Mouse (Mus musculus) forebrain, embryonic 16.5 days (tissue): ENCODE measurements at regions not wholly inside any gene's neighbourhood (a gene's known extent, or its start where the extent isn't known, plus 50 kb on each side); places are given as distances from the start of the nearest gene placed in this dataset.
A peak's percentile ranks its signal among the peaks of the same experiment; 100 is the strongest.
"Not testable (repeated sequence)": the region's sequence is repeated elsewhere in the genome, so short reads cannot be mapped to it uniquely, and the experiment has no call there.

Experiments
- ATAC-seq: fragments of 200-750 bp; cut with Nextera tagmentation; 2 replicates; pipeline ENCODE4 v1.8.0; 2017; ENCODE audit warnings: mild to moderate bottlenecking, moderate library complexity
- H3K27ac ChIP-seq: fragments of 300-500 bp; sonication (generic); 2 replicates; pipeline ENCODE4 v1.5.1; 2014; ENCODE audit warnings: low read length, control low read depth
- H3K27me3 ChIP-seq: fragments of 300-500 bp; sonication (generic); replicated peaks from 2 replicates; pipeline ENCODE4 v1.6.1; 2014; ENCODE audit warnings: low read length; ENCODE audit not compliant: control insufficient read depth, insufficient read depth
- H3K36me3 ChIP-seq: fragments of 300-500 bp; sonication (generic); 2 replicates; pipeline ENCODE4 v1.6.1; 2014; ENCODE audit not compliant: control insufficient read depth, insufficient read depth
- H3K4me1 ChIP-seq: fragments of 300-500 bp; sonication (generic); replicated peaks from 2 replicates; pipeline ENCODE4 v1.6.1; 2014; ENCODE audit warnings: low read length; ENCODE audit not compliant: control insufficient read depth, insufficient read depth
- H3K4me2 ChIP-seq: fragments of 300-500 bp; sonication (generic); 2 replicates; pipeline ENCODE4 v1.6.1; 2014; ENCODE audit warnings: mild to moderate bottlenecking, low read length, control low read depth
- H3K4me3 ChIP-seq: fragments of 300-500 bp; sonication (generic); replicated peaks from 2 replicates; pipeline ENCODE4 v1.5.1; 2014; ENCODE audit warnings: mild to moderate bottlenecking, low read length, control low read depth
- H3K9ac ChIP-seq: fragments of 300-500 bp; sonication (generic); replicated peaks from 2 replicates; pipeline ENCODE4 v1.6.1; 2014; ENCODE audit warnings: low read depth, low read length, control low read depth
- H3K9me3 ChIP-seq: fragments of 300-500 bp; sonication (generic); 2 replicates; pipeline ENCODE4 v1.6.1; 2016; ENCODE audit warnings: low read length; ENCODE audit not compliant: control insufficient read depth
- WGBS: fragments of 180-500 bp; shearing (Covaris S2); extraction: QIAGEN DNeasy Blood & Tissue Kit; methylation state at CpG from one replicate; pipeline ENCODE4 v1.1.7; 2014; 5-methylcytosine and 5-hydroxymethylcytosine counted together

DNA sequence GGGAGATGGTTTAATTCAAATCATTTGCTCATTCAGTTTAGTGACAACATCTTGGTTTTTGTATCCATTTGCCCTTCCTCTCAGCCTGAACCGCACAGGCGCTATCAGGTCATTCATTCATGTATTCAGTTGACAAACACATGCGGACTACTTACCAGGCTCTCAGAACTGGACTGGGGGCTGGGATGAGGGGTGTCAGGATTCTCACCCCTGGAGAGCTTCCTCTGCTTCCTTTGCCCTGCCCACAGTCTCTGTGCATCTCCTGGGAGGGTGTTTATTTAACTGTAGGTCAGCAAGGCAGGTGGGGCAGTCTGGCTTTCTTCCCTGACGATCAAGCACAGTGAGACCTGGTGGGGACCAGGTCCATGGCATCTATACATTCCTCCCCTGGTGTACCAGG is 123.6 kb upstream of the Slc1a3 start:
- 0 out of 2 replicates have a peak, but pooled peaks cover 5% of the 10 kb centered on the region for H3K4me1 ChIP-seq
- H3K4me2 ChIP-seq: no peak overlapping the region
- no peak overlapping the region for H3K9ac ChIP-seq
- 83% methylated on average over 4 of the region's 4 CpGs for WGBS
- H3K27ac ChIP-seq: no peak overlapping the region
- H3K27me3 ChIP-seq: no peaks in the 10 kb centered on the region
- ATAC-seq: no peak
- H3K4me3 ChIP-seq: no peak overlapping the region
- no peaks in the 10 kb centered on the region for H3K9me3 ChIP-seq
- H3K36me3 ChIP-seq: no peaks in the 10 kb centered on the region

GRCm38 (mm10) chr15:8832970-8833369 is 122.4 kb upstream of the Slc1a3 start:
- no peaks in the 10 kb centered on the region for H3K9me3 ChIP-seq
- no peak overlapping the region for H3K9ac ChIP-seq
- no peak for ATAC-seq
- H3K4me3 ChIP-seq: no peak overlapping the region
- H3K4me1 ChIP-seq: 0 out of 2 replicates have a peak, but pooled peaks cover 5% of the 10 kb centered on the region
- no peak overlapping the region for H3K4me2 ChIP-seq
- 38% methylated on average over 1 of the region's 1 CpGs for WGBS
- H3K36me3 ChIP-seq: no peaks in the 10 kb centered on the region
- H3K27me3 ChIP-seq: no peaks in the 10 kb centered on the region
- no peak overlapping the region for H3K27ac ChIP-seq

DNA sequence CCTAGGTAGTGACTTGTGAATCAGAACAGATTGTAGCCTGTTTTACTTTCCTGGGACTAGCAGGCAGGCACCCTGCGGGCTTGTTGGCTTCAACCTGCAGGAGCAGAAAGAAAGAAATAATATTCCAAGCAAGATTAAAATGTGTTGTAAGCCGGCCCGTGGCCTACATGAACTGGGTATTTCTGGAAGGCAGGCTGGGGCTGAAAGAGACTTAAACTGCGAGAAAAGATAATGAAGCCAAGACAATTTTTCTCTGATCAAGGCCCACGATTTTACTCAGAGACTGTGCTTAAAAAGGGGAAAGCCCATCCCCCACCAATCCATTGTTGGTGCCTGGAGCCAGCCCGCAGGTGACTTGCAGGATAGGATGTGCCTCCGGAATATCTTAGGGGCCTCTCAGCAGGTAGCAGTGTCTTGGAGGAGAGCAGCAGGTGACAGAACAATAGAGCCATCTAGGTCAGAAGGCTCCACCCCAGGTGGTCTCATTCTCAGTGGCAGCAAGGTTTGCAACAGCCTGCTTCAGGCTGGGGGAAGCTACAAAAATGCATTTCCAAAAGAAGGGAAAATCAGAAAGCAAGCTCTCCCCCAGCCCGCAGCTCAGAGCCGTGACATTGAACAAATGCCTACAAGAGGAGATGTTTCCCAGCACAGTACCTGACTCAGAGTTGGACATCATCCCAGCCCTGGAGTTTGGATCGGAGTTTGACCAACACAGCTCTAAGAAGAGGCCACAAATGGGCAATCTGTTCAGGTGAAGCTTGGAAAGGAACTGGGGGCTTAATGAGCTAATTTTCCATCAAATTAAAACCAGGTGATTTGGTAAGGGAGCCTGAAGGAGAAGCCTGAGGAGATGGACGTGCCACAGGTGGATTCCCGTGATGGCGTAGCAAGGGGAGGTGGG is 121.4 kb upstream of the Slc1a3 start:
- 0 out of 2 replicates have a peak, but pooled peaks cover 5% of the 10 kb centered on the region for H3K4me1 ChIP-seq
- H3K9me3 ChIP-seq: no peaks in the 10 kb centered on the region
- H3K4me3 ChIP-seq: no peak overlapping the region
- H3K9ac ChIP-seq: no peak overlapping the region
- H3K4me2 ChIP-seq: no peak overlapping the region
- H3K27me3 ChIP-seq: no peaks in the 10 kb centered on the region
- H3K36me3 ChIP-seq: no peaks in the 10 kb centered on the region
- no peak overlapping the region for H3K27ac ChIP-seq
- no peak for ATAC-seq
- 27% methylated on average over 13 of the region's 13 CpGs for WGBS

GRCm38 (mm10) chr15:8824861-8825260 is 114.3 kb upstream of the Slc1a3 start:
- WGBS: 57% methylated on average over 6 of the region's 6 CpGs
- Histone ChIP-seq H3K4me2 (no peak overlapping the region), H3K4me3 (no peak overlapping the region), H3K9ac (no peak overlapping the region), H3K36me3 (no peaks in the 10 kb centered on the region), H3K9me3 (no peaks in the 10 kb centered on the region), H3K27me3 (no peaks in the 10 kb centered on the region), H3K27ac (no peak overlapping the region), H3K4me1 (no peaks in the 10 kb centered on the region)
- no peak for ATAC-seq

GRCm38 (mm10) chr15:8822795-8823194 is 112.2 kb upstream of the Slc1a3 start:
- ATAC-seq, H3K9me3 ChIP-seq, H3K4me3 ChIP-seq, H3K9ac ChIP-seq, H3K27ac ChIP-seq, H3K4me1 ChIP-seq, H3K27me3 ChIP-seq, H3K4me2 ChIP-seq, H3K36me3 ChIP-seq: not testable (repeated sequence)
- WGBS: 93% methylated on average over 3 of the region's 8 CpGs

DNA sequence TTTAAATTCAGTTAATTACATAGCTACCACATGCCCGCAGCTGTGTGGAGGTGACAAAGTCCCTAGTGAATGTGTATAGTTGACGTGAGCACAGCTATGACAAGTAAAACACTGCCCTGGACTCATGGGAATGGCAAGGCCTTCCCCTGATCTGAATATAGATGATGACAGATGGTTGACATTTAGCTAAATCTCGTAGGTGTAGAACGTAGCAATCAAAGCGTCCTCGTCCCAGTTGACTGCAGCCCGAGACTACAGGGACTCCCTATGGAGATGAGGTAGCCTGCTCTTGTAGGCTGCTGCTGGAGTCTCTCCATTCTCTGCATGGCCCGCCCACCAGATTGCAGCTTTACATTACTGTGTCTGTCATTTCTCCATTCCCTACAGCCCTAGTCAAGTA is 107.0 kb upstream of the Slc1a3 start:
- H3K27me3 ChIP-seq: no peaks in the 10 kb centered on the region
- H3K9me3 ChIP-seq: no peaks in the 10 kb centered on the region
- ATAC-seq: no peak
- no peak overlapping the region for H3K27ac ChIP-seq
- no peak overlapping the region for H3K4me2 ChIP-seq
- 65% methylated on average over 8 of the region's 8 CpGs for WGBS
- H3K36me3 ChIP-seq: no peaks in the 10 kb centered on the region
- H3K4me1 ChIP-seq: peaks cover 6% of the 10 kb centered on the region; the same call in 1 of the 2 replicates
- H3K9ac ChIP-seq: no peak overlapping the region
- H3K4me3 ChIP-seq: no peak overlapping the region

- Histone ChIP-seq H3K27ac (peak overlapping the region; percentile 20; the same call in 1 of the 2 replicates), H3K4me1 (peaks cover 6% of the 10 kb centered on the region; the same call in 1 of the 2 replicates), H3K4me3 (no peak overlapping the region), H3K27me3 (no peaks in the 10 kb centered on the region), H3K36me3 (no peaks in the 10 kb centered on the region), H3K9me3 (no peaks in the 10 kb centered on the region), H3K4me2 (no peak overlapping the region), H3K9ac (no peak overlapping the region)
- 45% methylated on average over 10 of the region's 10 CpGs for WGBS
- ATAC-seq: 0 out of 2 replicates have a peak, but pooled peaks have one; percentile 22
These were observed 106.2 kb upstream of the Slc1a3 start for GRCm38 (mm10) chr15:8816501-8817368.

DNA sequence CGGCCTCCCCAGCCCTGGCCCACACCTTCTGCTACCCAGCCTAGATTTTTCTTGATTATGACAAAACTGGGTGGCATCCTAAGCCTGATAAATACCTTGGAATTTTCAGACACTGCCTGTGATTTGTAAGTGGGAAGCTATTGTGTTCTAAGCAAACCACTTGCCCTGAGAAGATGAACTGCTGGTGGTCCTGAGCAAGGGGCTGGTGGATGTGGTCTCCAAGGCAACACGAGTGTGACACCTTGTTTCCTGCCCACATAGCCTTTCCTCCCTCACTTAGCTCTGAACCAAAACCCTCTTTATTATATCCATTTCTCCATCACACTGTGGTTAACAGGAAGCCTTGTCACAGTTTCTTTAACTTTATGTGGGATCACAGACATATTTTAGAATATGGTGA is 105.4 kb upstream of the Slc1a3 start:
- peaks cover 6% of the 10 kb centered on the region; the same call in 1 of the 2 replicates for H3K4me1 ChIP-seq
- H3K36me3 ChIP-seq: no peaks in the 10 kb centered on the region
- H3K27me3 ChIP-seq: no peaks in the 10 kb centered on the region
- H3K27ac ChIP-seq: peak overlapping the region; percentile 61; the same call in 1 of the 2 replicates
- no peaks in the 10 kb centered on the region for H3K9me3 ChIP-seq
- H3K9ac ChIP-seq: no peak overlapping the region
- H3K4me3 ChIP-seq: no peak overlapping the region
- WGBS: 23% methylated on average over 2 of the region's 2 CpGs
- no peak overlapping the region for H3K4me2 ChIP-seq
- peak; percentile 37; the same call in 1 of the 2 replicates for ATAC-seq

DNA sequence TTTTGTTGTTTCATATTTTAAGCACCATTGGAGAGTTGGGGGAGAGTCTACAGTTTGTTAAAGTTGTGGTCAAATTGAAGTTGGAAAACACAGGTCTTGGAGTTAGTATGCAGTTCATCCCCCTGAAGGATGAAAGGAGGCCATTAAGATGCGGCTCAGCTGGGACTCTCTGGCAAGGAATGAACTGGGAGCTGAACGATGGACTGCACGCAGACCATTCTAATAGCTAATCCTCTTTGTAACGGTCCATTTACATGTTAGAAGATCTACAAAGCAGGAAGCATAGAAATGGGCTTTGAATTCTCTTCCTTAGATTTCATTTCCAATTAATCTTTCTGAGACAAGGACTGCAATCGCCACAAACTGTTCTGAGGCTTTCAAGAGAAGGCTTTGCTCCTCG is 104.7 kb upstream of the Slc1a3 start:
- ATAC-seq: peak; percentile 90
- no peak overlapping the region for H3K4me2 ChIP-seq
- H3K27me3 ChIP-seq: no peaks in the 10 kb centered on the region
- 9% methylated on average over 6 of the region's 6 CpGs for WGBS
- no peak overlapping the region for H3K27ac ChIP-seq
- H3K9me3 ChIP-seq: no peaks in the 10 kb centered on the region
- no peaks in the 10 kb centered on the region for H3K36me3 ChIP-seq
- no peak overlapping the region for H3K9ac ChIP-seq
- no peak overlapping the region for H3K4me3 ChIP-seq
- H3K4me1 ChIP-seq: peaks cover 6% of the 10 kb centered on the region; the same call in 1 of the 2 replicates
